Mouse (Mus musculus) embryonic facial prominence, embryonic 14.5 days (tissue): ENCODE results near the gene Krtap29-1. TPM values are rescaled to one million over a fixed set of nuclear protein-coding genes. Genes with fewer than 3 reads are reported as not detected.

Experiments
- ATAC-seq: fragments of 200-750 bp; cut with Nextera tagmentation; 2 replicates; pipeline ENCODE4 v1.8.0; 2017; ENCODE audit warnings: low read depth, moderate number of reproducible peaks, moderate TSS enrichment
- DNase-seq: peaks from one replicate; pipeline ENCODE4 v3.0.0-alpha.2; 2015; ENCODE audit warnings: low spot score
- H3K27ac ChIP-seq: fragments of 300-500 bp; sonication (generic); replicated peaks from 2 replicates; pipeline ENCODE4 v1.5.1; 2014; ENCODE audit warnings: low read depth, mild to moderate bottlenecking, low read length, moderate library complexity
- H3K27me3 ChIP-seq: fragments of 300-500 bp; sonication (generic); replicated peaks from 2 replicates; pipeline ENCODE4 v1.6.1; 2014; ENCODE audit warnings: low read length; ENCODE audit not compliant: control insufficient read depth, insufficient read depth
- H3K36me3 ChIP-seq: fragments of 300-500 bp; sonication (generic); 2 replicates; pipeline ENCODE4 v1.6.1; 2014; ENCODE audit warnings: low read length, mixed read lengths; ENCODE audit not compliant: control insufficient read depth, insufficient read depth
- H3K4me1 ChIP-seq: fragments of 300-500 bp; sonication (generic); 2 replicates; pipeline ENCODE4 v1.6.1; 2014; ENCODE audit warnings: antibody characterized with exemption, low read length; ENCODE audit not compliant: control insufficient read depth, insufficient read depth
- H3K4me2 ChIP-seq: fragments of 300-500 bp; sonication (generic); 2 replicates; pipeline ENCODE4 v1.6.1; 2014; ENCODE audit warnings: low read depth, mild to moderate bottlenecking, low read length, moderate library complexity, mixed read lengths
- H3K4me3 ChIP-seq: fragments of 300-500 bp; sonication (generic); 2 replicates; pipeline ENCODE4 v1.5.1; 2014; ENCODE audit warnings: low read depth, mild to moderate bottlenecking, low read length
- H3K9ac ChIP-seq: fragments of 300-500 bp; sonication (generic); 2 replicates; pipeline ENCODE4 v1.6.1; 2014; ENCODE audit warnings: low read depth, mild to moderate bottlenecking, low read length, moderate library complexity, mixed read lengths
- H3K9me3 ChIP-seq: fragments of 300-500 bp; sonication (generic); 2 replicates; pipeline ENCODE4 v1.6.1; 2016; ENCODE audit warnings: low read length; ENCODE audit not compliant: control insufficient read depth
- WGBS: fragments of 180-500 bp; shearing (Covaris S2); extraction: QIAGEN DNeasy Blood & Tissue Kit; methylation state at CpG from one replicate; pipeline ENCODE4 v1.1.7; 2014; 5-methylcytosine and 5-hydroxymethylcytosine counted together
- polyA plus RNA-seq: library from polyadenylated mRNA; unstranded; fragments of >200 nt; fragmentation: Nextera tagmentation; extraction: Ambion mirVana; gene quantifications from 2 replicates; pipeline ENCODE4 v1.2.1, GENCODE M21; 2014

Gene Krtap29-1
- polyA plus RNA-seq, 1 experiment from 2014 or later: not detected

DNA sequence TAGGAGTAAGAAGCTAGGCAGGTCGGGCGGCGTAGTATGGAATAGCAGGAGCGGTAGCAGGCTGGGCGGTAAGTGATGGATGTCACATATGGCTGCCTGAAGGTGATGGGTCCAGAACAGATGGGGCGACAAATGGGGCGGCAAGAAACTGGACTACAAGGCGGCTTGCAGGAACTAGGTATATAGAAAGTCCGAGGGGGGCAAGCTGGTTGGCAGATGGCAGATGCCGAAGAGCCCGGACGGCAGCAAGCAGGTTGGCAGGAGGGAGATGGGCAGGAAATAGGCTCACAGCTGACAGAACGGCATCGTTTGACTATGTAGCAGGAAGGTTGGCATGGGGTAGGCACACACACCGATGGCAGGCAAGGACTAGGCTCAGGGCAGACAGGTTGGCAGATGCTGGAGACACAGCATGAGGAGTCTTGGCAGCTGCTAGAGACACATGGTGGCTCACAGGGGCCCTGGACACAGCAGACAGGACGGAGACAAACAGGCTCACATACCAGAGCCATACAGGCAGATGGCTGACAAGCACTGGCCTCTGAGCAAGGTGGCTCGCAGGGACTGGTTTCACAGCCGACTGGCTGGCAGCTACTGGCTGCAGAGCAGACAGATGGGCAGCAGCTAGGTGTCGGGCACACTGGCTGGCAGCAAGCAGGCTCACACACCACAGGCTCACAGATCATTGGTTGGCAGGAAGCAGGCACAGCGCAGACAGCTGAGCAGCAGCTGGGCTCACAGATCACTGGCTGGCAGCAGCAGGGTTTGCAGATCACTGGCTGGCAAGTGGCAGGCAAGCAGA is 6.6 kb upstream of the Krtap29-1 start:
- H3K27ac ChIP-seq: no peak overlapping the region
- no peak for DNase-seq
- no peak overlapping the region for H3K9ac ChIP-seq
- ATAC-seq: peak; percentile 68; the same call in 1 of the 2 replicates
- H3K4me2 ChIP-seq: no peak overlapping the region
- no peaks in the 10 kb centered on the region for H3K27me3 ChIP-seq
- H3K36me3 ChIP-seq: no peaks in the 10 kb centered on the region
- no peaks in the 10 kb centered on the region for H3K4me1 ChIP-seq
- 79% methylated on average over 20 of the region's 20 CpGs for WGBS
- H3K9me3 ChIP-seq: no peaks in the 10 kb centered on the region
- H3K4me3 ChIP-seq: no peak overlapping the region

DNA sequence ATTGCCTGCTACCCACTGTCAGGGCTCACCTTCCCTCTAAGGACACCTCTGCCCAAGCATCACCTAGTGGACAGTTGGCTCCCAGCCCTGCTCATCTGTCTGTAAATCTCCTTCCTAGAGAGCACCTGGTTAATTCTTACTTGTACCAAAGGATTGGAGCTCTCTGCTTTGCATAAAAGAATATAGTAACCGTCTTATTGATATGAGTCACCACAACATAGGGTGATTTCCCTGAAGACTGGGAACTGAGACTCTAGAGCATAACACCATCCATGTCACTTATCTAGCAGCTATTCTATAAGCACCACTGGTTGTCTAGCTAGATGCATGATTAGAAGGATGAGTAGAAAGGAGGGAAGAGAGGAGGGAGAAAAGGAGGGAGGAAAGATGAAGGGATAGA is 4.6 kb upstream of the Krtap29-1 start:
- no peaks in the 10 kb centered on the region for H3K27me3 ChIP-seq
- DNase-seq: no peak
- no peak for ATAC-seq
- H3K9me3 ChIP-seq: no peaks in the 10 kb centered on the region
- no peak overlapping the region for H3K4me3 ChIP-seq
- H3K27ac ChIP-seq: no peak overlapping the region
- H3K4me2 ChIP-seq: no peak overlapping the region
- WGBS: 83% methylated on average over 1 of the region's 1 CpGs
- H3K4me1 ChIP-seq: no peaks in the 10 kb centered on the region
- no peak overlapping the region for H3K9ac ChIP-seq
- no peaks in the 10 kb centered on the region for H3K36me3 ChIP-seq

DNA sequence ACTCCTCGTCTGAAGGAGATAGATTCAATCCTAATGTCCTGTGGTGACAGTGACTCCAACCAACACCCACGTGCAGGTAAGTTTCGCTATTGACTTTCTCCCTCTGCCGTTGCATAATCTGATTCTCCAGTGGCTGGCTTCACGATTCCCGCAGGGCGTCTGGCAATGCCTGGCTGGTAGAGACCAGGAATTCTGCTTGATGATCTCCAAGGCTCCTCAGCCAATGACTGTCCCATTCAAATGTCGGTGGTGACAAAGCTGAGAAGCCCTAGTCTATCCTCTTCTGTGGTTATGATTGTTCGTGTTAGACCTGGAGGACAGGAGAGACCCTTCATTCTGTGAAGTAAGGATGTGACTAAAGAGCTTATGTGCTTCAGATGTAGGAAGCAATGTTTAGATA is 3.9 kb upstream of the Krtap29-1 start:
- Histone ChIP-seq H3K27ac (no peak overlapping the region), H3K36me3 (no peaks in the 10 kb centered on the region), H3K4me3 (no peak overlapping the region), H3K4me2 (no peak overlapping the region), H3K27me3 (no peaks in the 10 kb centered on the region), H3K4me1 (no peaks in the 10 kb centered on the region), H3K9ac (no peak overlapping the region), H3K9me3 (no peaks in the 10 kb centered on the region)
- ATAC-seq (no peak), DNase-seq (no peak)
- 89% methylated on average over 9 of the region's 9 CpGs for WGBS

DNA sequence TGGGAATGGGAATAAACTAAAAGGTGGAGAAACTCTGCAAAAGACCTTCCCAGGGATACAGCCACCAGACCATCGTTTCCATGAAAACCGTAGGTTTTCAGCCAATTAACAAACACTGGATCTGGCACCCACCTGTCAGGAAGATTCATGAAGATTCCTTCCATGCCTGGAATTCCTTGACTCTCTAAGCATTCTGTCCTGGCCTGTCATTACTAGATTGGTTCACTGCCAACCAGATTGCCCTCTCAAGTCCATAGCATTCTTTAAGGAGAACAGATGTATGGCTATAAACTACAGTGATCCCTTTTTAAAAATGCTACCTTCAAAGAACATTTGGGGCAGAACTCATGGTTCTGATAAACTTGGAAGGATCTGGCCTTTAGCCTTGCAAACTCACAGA is 12.9 kb downstream of the Krtap29-1 start:
- H3K27ac ChIP-seq: no peak overlapping the region
- H3K4me2 ChIP-seq: no peak overlapping the region
- H3K9ac ChIP-seq: no peak overlapping the region
- H3K4me1 ChIP-seq: no peaks in the 10 kb centered on the region
- no peaks in the 10 kb centered on the region for H3K27me3 ChIP-seq
- DNase-seq (peak; percentile 13), ATAC-seq (no peak)
- whole genome bisulfite sequencing: 71% methylated on average over 2 of the region's 2 CpGs
- H3K4me3 ChIP-seq: no peak overlapping the region
- H3K36me3 ChIP-seq: no peaks in the 10 kb centered on the region
- no peaks in the 10 kb centered on the region for H3K9me3 ChIP-seq

DNA sequence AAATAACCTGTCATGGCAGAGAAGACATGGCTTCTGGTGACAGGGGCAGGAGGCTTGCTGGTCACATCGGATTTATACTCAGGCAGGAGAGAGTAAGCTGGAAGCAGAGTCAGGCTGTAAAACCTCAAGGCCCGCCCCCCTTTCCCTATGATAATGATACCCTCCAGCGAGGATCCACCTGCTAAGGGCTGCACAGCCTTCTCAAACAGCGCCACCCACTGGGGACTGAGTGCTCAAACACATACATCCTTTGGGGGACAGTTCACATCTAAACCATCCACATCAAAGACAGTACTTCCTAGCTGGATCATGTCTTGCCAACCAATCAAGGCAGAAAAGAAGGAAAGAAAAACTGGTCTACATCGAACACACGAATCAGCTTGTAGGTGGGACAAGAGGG is 14.6 kb downstream of the Krtap29-1 start:
- Histone ChIP-seq H3K9ac (no peak overlapping the region), H3K27me3 (no peaks in the 10 kb centered on the region), H3K4me3 (no peak overlapping the region), H3K36me3 (no peaks in the 10 kb centered on the region), H3K4me2 (no peak overlapping the region), H3K27ac (no peak overlapping the region), H3K9me3 (no peaks in the 10 kb centered on the region), H3K4me1 (no peaks in the 10 kb centered on the region)
- WGBS: 52% methylated on average over 6 of the region's 6 CpGs
- no peak for ATAC-seq
- DNase-seq: no peak

DNA sequence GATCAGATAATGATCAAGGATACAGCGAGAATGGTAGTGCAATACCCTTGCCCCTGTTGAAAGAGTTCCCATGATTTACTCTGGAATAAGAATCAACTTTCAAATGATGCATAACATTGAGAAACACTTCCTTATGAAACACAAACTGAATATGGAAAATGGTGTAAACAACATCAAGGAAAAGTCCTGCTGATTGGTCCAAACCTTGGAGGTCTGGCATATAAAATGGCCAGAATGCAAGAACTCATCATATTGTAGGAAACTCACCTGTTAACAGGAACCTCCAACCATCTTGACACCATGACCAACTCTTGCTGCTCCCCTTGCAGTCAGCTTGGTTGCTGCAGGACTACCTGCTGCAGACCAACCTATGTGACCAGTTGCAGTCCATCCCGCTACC is 30.7 kb downstream of the Krtap29-1 start, which contains the start of gene Krtap9-5:
Gene Krtap9-5, plus strand, starts transcription at position 301 of the 400 bp plus-strand sequence.
- Histone ChIP-seq H3K36me3 (no peaks in the 10 kb centered on the region), H3K27ac (no peak within 1 kb of the TSS), H3K27me3 (no peaks in the 10 kb centered on the region), H3K4me3 (no peak within 1 kb of the TSS), H3K4me2 (no peak within 1 kb of the TSS), H3K9ac (no peak within 1 kb of the TSS), H3K4me1 (no peaks in the 10 kb centered on the region), H3K9me3 (no peaks in the 10 kb centered on the region)
- no peak for DNase-seq
- ATAC-seq: no peak
- WGBS: 88% methylated on average over 2 of the region's 2 CpGs

DNA sequence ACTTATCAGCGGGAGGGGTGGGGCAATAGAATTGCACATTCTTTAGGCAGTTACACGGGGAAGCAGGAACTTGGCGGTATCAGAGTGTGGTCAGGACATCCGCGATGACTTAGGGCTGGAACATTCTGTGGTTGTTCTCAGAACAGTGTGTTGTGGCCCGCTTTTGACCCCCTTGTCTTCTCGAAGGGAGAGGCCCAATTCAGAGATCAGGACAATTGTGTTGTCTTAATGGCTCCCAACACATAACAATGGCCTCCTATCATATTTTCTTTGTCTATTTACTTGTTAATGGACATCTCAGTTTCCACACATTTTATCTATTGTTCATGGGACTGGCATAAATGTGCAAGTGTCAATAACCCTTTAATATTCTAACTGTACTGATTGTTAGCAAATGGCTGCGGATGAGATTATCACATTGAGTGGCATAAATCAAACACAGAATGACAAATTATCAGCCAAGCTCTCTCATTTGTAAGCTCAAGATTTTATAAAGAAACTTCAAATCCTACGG is 41.0 kb downstream of the Krtap29-1 start:
- H3K27me3 ChIP-seq: no peaks in the 10 kb centered on the region
- ATAC-seq (no peak), DNase-seq (no peak)
- H3K4me2 ChIP-seq: no peak overlapping the region
- 80% methylated on average over 9 of the region's 9 CpGs for WGBS
- no peak overlapping the region for H3K4me3 ChIP-seq
- no peaks in the 10 kb centered on the region for H3K9me3 ChIP-seq
- H3K36me3 ChIP-seq: no peaks in the 10 kb centered on the region
- no peak overlapping the region for H3K27ac ChIP-seq
- H3K4me1 ChIP-seq: no peaks in the 10 kb centered on the region
- H3K9ac ChIP-seq: no peak overlapping the region

DNA sequence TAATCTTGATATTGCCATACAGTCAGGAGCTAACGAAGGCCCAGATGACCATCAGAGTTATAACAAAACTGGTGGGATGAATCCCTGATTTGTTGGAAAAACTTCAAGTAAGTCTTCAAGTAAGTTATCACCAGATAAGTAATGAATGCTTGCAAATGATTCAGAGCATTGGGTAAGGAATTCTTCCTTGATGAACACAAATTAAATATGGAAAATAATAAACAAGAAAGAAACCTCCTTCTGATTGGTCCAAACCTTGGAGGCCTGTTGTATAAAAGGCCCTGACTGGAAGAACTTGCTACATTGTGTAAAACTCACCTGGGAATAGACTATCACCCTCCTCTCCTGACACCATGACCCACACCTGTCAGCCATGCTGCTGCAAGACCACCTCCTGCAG is 42.9 kb downstream of the Krtap29-1 start, which contains the start of gene Krtap31-2:
Gene Krtap31-2, plus strand, starts transcription at position 301 of the 400 bp plus-strand sequence.
- DNase-seq: no peak
- no peak for ATAC-seq
- no peak within 1 kb of the TSS for H3K4me2 ChIP-seq
- no peak within 1 kb of the TSS for H3K9ac ChIP-seq
- no peaks in the 10 kb centered on the region for H3K4me1 ChIP-seq
- H3K27me3 ChIP-seq: no peaks in the 10 kb centered on the region
- H3K9me3 ChIP-seq: no peaks in the 10 kb centered on the region
- no peak within 1 kb of the TSS for H3K27ac ChIP-seq
- no peaks in the 10 kb centered on the region for H3K36me3 ChIP-seq
- no peak within 1 kb of the TSS for H3K4me3 ChIP-seq
- 88% methylated on average over 1 of the region's 1 CpGs for WGBS
